Mouse (Mus musculus): ENCODE measurements at regions not wholly inside any gene's neighbourhood (a gene's known extent, or its start where the extent isn't known, plus 50 kb on each side); places are given as distances from the start of the nearest gene placed in this dataset.

GRCm38 (mm10) chr17:75895436-75895835, 343.7 kb upstream of the Fam98a start:
- DNase-seq: no peak

- no peak for DNase-seq
Observed at GRCm38 (mm10) chr17:75894934-75895333, 343.2 kb upstream of the Fam98a start.

GRCm38 (mm10) chr17:75893559-75893958, 341.8 kb upstream of the Fam98a start:
- no peak for DNase-seq

- DNase-seq: no peak
Observed at GRCm38 (mm10) chr17:75892156-75892555, 340.4 kb upstream of the Fam98a start.

GRCm38 (mm10) chr17:75891564-75891963, 339.8 kb upstream of the Fam98a start:
- no peak for DNase-seq

GRCm38 (mm10) chr17:75877848-75878247, 326.1 kb upstream of the Fam98a start:
- DNase-seq: peak in 1 of 2 experiments; percentile 21

GRCm38 (mm10) chr17:75876895-75877294, 325.1 kb upstream of the Fam98a start:
- DNase-seq: no peak

GRCm38 (mm10) chr17:75874535-75874934, 322.8 kb upstream of the Fam98a start:
- peak; percentile 48 to 56 for DNase-seq

- no peak for DNase-seq
Observed at GRCm38 (mm10) chr17:75870492-75870891, 318.7 kb upstream of the Fam98a start.

- DNase-seq: peak in 1 of 2 experiments; percentile 8
Observed at GRCm38 (mm10) chr17:75857015-75857414, 305.3 kb upstream of the Fam98a start.

- no peak for DNase-seq
Observed at GRCm38 (mm10) chr17:75815997-75816626, 264.4 kb upstream of the Fam98a start.

GRCm38 (mm10) chr17:75812163-75812562, 260.4 kb upstream of the Fam98a start:
- no peak for DNase-seq

- no peak for DNase-seq
Observed at GRCm38 (mm10) chr17:75808524-75809326, 257.0 kb upstream of the Fam98a start.

- DNase-seq: no peak
Observed at GRCm38 (mm10) chr17:75808025-75808424, 256.3 kb upstream of the Fam98a start.

GRCm38 (mm10) chr17:75804358-75804757, 252.6 kb upstream of the Fam98a start:
- no peak for DNase-seq

- DNase-seq: no peak
Observed at GRCm38 (mm10) chr17:75796380-75796779, 244.6 kb upstream of the Fam98a start.

GRCm38 (mm10) chr17:75795772-75796171, 244.0 kb upstream of the Fam98a start:
- no peak for DNase-seq

GRCm38 (mm10) chr17:75779770-75780169, 228.0 kb upstream of the Fam98a start:
- DNase-seq: no peak

- no peak for DNase-seq
Observed at GRCm38 (mm10) chr17:75776611-75777010, 224.9 kb upstream of the Fam98a start.

- DNase-seq: no peak
Observed at GRCm38 (mm10) chr17:75775518-75775917, 223.8 kb upstream of the Fam98a start.

- DNase-seq: no peak
Observed at GRCm38 (mm10) chr17:75772861-75773260, 221.1 kb upstream of the Fam98a start.

- DNase-seq: no peak
Observed at GRCm38 (mm10) chr17:75768654-75769053, 216.9 kb upstream of the Fam98a start.

GRCm38 (mm10) chr17:75763391-75763790, 211.6 kb upstream of the Fam98a start:
- no peak for DNase-seq

- no peak for DNase-seq
Observed at GRCm38 (mm10) chr17:75756487-75756886, 204.7 kb upstream of the Fam98a start.

All from adrenal gland, postnatal 36 days (tissue).